Mouse (Mus musculus) common myeloid progenitor, adult 5-6 weeks (primary cell): ENCODE data around the gene Traf1. TPM values are rescaled to one million over a fixed set of nuclear protein-coding genes. Genes with fewer than 3 reads are reported as not detected.

Source experiments
- ATAC-seq: replicated peaks from 2 replicates; pipeline ENCODE4 v1.8.0; 2016; ENCODE audit warnings: low read depth, mild to moderate bottlenecking, moderate TSS enrichment, inconsistent platforms; ENCODE audit not compliant: poor library complexity, severe bottlenecking
- total RNA-seq: library from RNA; stranded (forward); fragments of 200-1000, 187-1606 nt; gene quantifications from 2 replicates; pipeline ENCODE4 v1.2.3, GENCODE M21; 2017

Traf1 gene
- total RNA-seq, 1 experiment from 2014 or later = 0.69 TPM

DNA sequence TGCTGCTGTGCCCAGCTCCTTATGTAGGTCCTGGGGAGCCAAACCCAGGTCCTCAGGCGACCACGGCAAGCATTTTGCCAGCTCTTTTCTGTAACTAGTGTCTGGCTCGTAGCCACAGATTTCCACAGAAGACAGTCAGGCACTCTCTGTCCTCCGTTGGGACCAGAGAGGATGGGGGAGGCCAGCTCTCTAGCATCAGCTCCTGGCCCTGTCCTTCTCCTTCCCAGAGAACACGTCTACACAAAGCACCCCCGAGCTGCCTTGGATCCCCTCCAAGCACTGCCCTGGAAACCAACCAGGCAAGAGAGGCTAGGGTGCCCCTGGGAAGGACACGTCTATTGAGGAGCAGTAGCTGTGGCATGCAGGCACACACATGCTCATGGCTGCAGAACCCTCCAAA lies 7.6 kb upstream of the Traf1 start:
- ATAC-seq = no peak

DNA sequence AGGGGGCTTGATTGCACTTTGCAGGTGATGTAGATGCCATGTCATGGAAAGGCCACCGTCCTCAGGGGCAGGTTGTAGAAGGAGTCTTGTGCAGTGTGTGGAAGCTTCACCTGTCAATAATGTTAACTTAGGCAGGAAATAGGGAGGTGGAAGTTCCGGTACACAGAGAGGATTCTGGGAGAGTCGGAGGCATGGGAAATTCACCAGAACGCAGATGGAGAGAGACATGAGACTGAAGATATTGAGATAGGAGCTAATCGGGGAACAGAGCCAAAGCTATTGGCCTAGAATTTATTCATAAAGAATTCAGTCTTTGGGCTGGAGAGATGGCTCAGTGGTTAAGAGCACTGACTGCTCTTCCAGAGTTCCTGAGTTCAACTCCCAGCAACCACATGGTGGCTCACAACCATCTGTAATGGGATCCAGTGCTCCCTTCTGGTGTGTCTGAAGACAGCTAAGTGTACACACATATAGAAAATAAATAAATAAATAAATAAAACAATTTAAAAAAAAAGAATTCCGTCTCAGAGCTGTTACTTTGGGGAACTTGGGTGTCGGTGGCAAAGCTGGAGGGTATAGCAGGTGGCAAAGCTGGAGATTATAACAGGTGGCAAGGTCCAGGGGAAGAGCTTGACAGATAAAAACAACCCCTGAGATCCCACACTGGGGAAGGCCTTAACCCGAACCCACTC lies 4.8 kb upstream of the Traf1 start:
- ATAC-seq = no peak

DNA sequence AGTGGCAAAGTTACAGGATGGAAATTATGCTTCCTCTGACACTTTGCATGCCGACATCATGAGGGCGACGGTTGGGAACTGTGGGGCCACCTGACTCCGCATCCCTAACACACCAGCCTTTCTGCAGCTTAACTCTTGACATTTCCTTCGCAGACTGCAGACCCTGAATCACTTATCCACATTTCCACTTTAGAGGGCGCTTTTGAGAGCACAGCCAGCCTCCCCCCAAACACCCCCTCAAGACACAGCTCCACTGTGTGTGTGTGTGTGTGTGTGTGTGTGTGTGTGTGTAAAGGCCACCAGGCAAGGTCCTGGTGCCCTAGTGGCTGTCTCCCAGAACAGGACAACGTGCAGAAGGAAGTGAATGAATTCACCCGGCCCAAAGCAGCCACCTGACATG lies 4.2 kb upstream of the Traf1 start:
- ATAC-seq = no peak

DNA sequence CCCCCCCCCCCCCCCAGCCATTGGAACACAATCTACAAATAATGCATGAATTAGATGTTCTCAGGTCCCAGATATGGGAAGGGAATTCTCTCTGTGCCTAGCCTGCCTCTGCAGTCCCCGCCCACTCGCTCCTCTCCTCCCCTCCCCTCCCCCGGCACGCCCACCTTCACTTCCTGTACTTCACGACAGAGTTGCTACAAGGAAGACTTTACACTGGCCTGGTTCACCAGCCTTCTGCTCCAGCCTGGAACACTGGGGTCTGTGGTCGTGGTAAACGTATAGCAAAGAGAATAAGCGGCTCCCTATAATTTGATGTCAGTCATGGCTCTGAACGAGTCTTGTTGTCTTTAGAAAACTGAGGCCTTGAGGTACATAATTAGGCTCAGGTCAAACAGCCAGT lies 3.7 kb upstream of the Traf1 start:
- ATAC-seq = peak; percentile 56

DNA sequence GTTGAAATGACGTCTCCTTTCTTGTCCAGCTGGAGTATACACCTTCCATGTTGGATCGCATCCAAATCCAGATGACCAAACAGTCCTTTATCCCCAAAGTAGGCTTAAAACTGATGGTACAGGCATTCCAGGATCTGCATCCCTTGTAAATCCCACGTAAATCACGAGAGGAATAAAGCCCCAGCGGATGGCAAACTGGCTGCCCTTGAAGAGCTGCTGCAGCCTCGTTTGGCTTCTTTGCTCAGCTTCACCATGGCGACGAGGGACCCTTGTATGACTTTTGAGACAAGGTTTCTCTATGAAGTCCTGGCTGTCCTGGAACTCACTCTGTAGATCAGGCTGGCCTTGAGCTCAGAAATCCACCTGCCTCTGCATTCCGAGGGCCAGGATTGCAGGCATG lies 3.1 kb upstream of the Traf1 start:
- ATAC-seq = no peak

DNA sequence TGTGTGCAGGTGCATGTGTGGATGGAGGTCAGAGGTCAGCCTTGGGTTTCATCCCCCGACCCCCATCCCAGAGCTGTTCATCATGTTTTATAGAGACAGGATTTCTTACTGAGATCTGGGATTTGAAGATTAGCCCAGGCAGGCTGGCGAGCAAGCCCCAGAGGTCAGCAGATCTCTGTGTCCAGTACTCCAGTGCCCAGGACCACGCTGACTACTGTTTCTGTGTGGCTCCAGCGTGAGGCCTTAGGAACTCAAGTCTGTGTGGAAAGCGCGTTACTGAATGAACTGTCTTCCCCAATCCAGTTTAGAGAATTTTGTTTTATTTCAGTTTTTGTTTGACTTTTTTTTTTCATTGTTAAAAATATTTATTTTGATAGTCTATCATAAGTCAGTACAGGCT lies 2.7 kb upstream of the Traf1 start:
- ATAC-seq = no peak

DNA sequence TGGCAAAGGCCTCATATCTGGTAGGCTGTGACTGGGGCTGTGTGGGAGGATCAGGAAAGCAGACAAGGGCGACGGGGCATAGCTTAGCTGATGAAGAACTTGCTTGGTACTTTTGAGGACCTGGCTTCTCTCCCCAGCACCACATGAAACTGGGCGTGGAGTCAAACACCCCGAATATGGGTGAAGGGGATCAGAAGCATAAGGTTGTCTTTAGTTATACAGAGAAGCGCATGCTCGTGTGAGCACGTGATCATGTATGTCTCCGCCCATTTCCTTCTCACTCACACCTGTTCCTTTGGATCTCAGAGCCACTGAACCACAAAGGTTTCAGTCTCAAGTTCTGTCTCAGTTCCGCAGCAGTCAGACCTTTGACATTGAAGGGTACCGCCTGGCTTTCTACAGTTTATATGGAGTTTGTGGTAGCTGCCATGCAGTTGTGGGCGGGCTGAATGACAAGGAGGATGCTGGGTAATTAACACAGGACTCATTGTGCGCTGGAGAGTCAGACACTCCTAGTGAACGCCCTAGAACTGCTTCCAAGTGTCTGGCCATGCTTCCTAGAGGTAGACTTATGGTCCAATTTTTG lies 1.9 kb upstream of the Traf1 start:
- ATAC-seq = peak; percentile 67

DNA sequence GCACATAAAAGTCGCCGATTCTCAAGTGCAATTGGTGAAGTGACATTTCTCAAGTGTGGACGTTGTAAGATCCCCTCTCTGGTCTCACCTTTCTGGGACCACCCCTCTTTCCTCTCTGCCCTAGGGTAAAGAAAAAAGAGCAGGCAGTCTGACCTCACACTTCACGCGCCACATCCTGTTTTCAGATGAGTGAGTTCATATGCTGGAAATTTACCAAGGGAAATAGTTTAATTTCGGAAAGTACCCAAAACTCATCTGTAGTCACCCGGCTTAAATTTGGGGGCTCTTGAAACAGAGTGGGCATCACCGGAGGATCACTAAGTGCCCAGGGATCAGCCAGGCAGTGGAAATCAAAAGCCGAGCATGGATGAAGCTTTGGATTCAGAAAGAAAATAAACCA lies 1.3 kb upstream of the Traf1 start:
- no peak for ATAC-seq

DNA sequence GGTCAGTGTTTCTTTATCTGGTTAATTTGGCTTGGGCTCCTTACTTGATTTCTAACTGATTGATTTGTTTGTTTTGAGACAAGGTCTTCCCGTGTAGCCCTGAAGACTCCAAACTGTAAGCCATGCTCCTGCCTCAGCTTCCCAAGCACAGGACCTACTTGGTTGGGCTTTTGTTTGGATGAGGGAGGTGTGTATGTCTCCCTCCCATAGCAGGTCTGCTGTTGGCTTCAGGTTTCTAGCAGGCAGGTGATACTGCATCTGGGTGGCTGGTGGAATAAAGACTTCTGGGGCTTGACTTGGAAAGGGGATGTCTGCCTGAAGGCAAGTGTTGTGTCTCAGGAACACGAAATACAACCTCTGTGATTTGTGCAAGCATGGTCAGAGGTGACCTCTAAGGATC lies 639 bp upstream of the Traf1 start:
- no peak for ATAC-seq

DNA sequence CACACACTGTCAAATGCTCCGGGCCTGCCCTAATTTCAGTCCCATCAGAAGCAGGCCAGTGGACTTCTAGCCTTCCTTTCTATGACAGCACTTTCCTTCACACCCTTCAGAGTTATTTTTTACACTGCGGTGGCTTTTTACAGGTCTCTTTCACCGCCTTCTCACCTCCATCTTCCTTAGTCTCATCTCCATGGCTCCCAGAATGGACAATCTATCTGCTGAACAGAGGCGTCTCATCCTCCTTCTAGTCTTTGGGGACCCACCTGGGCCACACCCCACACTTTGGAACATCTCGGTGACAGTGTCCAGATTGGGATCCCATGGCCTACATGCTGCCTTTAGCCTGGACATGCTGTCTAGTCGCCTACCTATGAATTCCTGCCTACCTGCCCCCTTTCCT lies 606 bp downstream of the Traf1 start:
- ATAC-seq = no peak

DNA sequence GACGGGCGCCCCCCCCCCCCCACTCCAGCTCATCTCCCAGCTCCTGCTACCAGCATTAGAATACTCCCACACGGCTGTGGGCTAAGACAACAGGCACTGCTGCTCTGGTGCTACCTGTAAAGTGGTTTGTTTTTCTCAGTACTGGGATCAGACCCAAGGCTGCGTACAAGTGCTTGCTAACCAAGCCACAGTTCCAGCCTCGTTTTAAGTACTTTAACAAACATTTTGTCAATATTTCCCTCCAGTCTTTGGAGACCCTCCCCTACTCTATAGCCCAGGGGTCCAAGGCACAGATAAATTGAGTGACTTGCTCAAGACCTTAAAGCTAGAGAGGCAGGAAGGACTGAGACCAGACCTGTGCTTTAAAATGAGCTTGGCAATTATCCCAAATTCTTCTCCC lies 1.1 kb downstream of the Traf1 start:
- ATAC-seq = no peak

DNA sequence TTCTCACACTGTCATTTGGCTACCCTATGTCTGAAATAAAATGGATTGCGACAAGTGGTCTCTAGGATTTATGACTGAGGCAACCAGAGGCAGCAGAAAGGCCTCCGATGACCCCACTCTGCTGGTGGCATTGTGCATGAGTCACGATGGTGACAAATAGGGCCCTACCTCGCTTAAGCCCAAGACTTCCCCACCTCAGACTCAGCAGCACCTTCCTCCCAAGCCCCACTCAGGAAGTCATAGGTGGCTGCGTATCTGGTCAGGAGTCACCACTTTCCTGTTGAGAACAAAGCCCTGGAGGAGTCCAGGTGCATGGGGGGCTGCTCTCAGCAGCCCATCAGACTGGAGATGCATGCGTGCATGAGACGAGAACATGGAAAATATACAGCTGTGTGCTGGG lies 3.0 kb downstream of the Traf1 start:
- no peak for ATAC-seq

DNA sequence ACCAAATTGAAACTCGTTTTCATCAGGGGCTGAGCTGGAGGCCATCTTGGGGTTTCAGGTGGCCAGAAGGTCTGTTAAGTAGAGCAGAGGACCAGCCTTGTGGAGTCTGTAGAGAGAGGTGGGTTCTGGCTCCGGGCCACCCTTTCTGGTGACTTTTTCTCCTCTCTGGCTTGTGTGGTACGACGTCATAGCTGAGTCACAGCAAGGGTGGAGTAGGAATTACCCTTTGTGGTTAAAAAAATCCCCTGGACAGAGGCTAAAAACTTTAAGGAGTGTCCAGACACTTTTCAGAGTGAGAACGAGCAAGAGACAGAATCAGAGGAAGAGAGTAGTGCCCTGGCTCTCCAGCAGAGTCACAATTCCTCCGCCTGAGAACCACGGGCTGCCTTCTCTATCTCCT lies 3.5 kb downstream of the Traf1 start:
- peak; percentile 18; the same call in 1 of the 2 replicates for ATAC-seq

DNA sequence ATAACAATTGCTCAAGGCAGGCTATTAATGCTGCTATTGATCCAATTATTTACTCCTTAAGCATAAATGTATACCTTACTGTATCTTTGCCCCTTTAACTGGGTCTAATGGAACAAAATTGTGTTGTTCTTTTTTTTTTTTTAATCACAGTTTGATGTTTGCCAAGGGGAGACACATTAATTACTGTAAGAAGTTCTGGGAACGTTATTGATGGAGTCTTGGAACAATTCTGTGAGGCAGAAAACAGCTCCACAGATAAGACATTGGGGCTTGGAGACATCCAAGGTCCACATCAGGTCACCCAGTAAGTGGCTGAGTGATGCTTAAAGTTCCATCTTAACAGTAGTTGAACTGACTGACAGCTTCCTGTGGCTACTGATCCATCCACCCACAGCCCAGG lies 4.2 kb downstream of the Traf1 start:
- no peak for ATAC-seq

DNA sequence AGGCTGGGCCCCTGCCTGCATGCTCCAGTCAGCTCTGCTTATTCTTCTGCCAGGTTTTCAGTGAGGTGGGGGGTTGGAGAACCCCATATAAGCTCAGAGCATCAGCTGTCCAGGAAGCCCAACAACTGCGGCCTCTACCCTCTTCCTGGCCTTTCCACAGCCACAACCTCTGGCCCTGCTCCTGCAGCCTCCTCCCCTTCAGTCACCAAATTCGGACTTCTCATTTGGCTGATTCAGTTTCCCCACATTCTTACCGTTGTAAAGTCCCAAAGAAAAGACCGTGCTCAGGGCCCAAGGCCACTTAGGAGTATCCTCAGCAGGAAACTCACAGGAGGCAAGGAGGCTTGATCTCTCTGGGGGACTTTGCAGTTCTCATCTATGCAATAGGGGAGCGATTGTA lies 4.6 kb downstream of the Traf1 start:
- 0 out of 2 replicates have a peak, but pooled peaks have one; percentile 33 for ATAC-seq

DNA sequence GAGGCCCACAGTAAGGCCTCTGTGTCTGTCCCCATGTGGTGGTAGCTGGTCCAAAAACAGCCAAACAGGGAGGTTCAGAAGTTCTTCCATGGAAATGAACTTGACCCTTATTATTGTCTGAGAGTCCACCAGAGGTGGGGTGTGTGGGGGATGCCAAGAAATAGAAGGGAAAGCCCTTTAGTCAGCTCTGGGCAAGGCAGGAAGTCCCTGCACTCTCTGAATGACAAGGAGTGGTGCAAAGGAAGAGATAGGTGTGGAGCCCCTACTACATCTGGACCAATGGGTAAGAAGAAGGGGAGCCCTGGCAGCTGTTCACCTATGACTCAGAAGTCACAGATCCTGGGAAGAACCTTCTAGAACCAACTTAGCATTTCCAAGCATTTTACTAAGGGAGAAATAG lies 7.2 kb downstream of the Traf1 start:
- no peak for ATAC-seq

DNA sequence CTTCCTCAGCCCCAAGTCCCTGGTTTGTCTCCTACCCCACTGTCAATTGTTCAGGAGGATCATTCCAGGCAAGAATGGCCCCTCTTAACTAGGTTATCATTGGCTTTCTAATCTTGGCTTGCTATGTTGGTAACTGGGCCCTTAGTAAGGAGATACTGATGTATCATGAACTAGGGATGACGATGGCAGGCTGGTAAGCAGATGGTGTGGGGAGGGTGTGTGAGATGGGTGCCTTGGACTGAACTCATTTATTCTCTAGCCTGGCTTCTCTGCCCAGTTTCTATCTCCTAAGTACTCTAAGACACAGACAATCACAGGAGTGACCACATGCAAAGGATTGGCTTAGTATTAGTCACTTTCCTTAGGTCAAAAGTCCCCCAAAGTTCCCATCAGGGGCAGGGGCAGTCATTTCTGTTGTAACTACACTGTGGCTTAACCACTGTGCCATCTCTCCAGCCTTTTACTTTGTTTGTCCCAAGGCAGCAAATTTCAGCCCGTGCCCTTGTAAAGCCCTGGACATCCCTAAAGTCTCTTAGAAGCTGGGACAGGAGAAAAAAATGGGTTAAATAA lies 7.9 kb downstream of the Traf1 start:
- no peak for ATAC-seq

DNA sequence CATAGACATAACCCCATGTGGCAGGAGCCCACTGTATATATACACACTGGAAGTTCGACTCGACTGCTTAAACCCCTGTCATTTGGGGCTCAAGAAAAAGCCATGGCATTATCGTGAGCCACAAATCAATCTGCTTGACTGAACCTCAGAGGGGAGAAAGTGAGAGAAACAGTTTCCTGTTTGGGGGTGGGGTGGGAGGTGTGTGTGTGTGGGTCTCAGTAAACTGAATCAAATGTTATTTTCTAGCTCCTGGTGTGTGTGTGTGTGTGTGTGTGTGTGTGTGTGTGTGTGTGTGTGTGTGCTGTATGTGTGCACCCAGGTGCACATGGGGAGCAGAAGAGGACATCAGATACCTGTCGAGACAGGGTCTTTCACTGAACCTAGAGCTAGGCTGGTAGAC lies 8.6 kb downstream of the Traf1 start:
- no peak for ATAC-seq

DNA sequence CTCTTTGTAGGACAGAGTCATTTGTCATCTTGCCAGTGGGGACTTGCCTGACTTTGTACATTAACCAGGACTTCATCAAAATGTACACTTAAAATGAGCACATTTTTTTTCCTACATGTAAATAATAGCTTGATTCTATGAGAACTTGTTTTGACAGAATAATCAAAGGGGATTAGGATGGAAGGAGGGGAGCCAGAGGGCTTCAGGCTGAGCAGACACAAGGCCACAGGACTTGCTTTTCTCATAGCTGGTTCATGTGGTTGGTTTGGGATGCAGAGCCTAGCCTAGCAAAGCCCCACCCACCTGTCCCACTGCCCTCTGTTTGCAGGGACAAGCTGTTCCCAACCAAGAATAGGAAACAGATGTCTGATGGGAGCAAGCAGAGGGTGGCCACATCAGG lies 10.1 kb downstream of the Traf1 start:
- no peak for ATAC-seq

DNA sequence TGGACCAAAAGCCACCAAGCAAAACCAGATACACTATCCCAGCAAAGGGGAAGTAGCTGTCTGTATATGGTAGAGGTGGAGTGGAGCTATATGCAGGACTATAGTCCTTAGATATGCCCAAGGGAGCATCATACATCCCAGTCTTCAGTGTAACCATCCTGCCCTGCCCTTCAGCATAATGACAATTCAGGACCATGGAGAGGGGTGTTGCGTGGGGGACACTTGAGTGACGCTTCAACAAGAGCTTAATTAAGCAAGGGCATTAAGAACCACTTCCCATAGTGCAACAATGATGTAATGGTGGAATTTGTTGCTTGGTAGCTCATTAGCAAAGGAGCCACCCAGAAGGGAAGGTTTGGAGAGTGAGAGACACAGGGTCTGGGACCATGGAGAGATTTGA lies 12.9 kb downstream of the Traf1 start:
- 0 out of 2 replicates have a peak, but pooled peaks have one; percentile 17 for ATAC-seq

DNA sequence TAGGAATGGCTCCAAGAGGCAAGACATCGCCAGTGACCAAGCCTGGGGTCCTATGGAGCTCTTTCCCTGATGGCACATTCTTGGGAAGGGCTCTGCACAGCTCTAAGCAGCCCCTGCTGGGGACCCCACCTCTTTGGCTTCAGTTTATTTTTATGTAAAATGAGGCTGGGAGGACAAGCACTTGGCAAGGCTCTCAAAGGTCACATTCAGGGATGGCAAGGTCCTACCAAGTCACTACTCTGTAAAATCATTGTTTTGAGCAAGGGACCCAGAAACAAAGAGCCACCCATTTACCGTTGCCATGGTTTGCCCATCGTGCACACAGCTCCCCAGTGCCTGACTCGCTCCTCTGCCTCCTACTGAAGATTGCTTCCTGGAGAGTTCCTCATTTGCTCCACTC lies 15.5 kb downstream of the Traf1 start:
- 0 out of 2 replicates have a peak, but pooled peaks have one; percentile 12 for ATAC-seq

DNA sequence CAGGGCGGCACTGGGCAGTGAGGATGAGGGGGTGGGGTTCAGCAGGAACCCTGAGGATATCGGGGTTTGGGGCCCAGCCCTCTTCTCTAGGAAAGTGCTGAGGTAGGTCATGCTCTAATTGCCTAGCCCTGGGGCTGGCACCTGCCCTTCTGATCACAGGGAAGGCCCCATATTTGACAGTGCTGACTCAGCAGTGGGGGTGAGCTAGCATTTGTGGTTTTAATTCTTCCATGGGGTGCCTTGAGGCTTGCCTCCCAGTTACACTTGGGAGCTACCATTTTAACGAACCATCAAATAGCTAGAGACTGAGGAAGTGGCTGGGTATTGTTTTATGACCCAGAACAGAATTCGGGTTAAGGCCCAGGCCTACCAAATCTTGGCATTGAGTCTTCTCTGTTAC lies 16.0 kb downstream of the Traf1 start:
- no peak for ATAC-seq
